Mouse (Mus musculus): Measurements from ENCODE around the gene Zfp263. TPM values are rescaled to one million over a fixed set of nuclear protein-coding genes. Genes with fewer than 3 reads are reported as not detected.
A peak's percentile ranks its signal among the peaks of the same experiment; 100 is the strongest.

Gene Zfp263
- 40.6 and 47.5 TPM in 2 replicates for polyA plus RNA-seq (2015; fragmentation: Nextera tagmentation; extraction: Ambion mirVana)

DNA sequence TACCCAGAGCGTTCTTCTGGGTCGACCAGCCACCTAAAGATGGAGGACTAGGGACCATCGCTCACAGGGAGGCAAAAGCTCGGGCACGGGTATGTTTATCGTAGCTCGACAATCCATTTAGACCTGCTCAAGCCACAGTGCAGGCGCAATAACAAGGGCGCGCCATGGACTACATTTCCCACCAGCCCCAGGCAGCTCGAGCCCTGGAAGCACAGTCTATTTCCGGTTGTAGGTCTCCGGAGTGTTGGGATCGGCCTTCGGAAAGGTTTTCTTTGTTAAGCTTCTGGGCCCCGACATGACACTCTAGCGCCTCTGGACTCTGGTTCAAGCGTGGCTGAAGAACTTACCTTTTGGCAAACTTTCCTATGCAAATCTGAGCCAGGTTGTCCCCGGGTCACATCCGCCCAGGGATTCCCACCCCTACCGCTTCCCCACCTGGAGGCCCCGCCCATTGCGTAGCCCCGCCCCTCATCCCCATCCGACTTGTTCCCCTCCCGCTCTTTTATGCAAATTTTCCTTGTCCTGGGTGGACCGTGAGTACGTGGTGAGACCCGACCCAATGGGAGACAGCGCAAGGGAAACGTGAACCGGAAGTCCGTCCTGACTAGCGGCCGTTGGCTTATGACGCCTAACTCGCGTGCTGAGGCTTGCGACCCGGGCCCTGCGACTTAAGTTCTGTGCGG, at the start of gene Zfp263:
Gene Zfp263 (plus strand): TSS at position 591 of the 683 bp plus-strand sequence.
- H3K27me3 ChIP-seq (replicated peaks; ENCODE audit: control insufficient read depth, insufficient read depth, low read length): no peaks in the 10 kb centered on the region
- H3K9me3 ChIP-seq (ENCODE audit: control insufficient read depth, low read length): peaks cover 3% of the 10 kb centered on the region
- peaks cover 21% of the 10 kb centered on the region for H3K4me1 ChIP-seq (ENCODE audit: control insufficient read depth, insufficient read depth, low read depth, low read length)
- under 1% methylated on average over 42 of the region's 42 CpGs for WGBS
- H3K4me2 ChIP-seq (ENCODE audit: low read length): peak within 1 kb of the TSS; percentile 99
- H3K36me3 ChIP-seq (ENCODE audit: control insufficient read depth, insufficient read depth, low read length): peaks cover 23% of the 10 kb centered on the region
- H3K9ac ChIP-seq (ENCODE audit: low read depth, low read length): peak within 1 kb of the TSS; percentile 90
- peak; percentile 98 for ATAC-seq
- H3K4me3 ChIP-seq (ENCODE audit: low read length): peak within 1 kb of the TSS; percentile 77
- peak within 1 kb of the TSS; percentile 95 for H3K27ac ChIP-seq (ENCODE audit: low read depth, low read length)

DNA sequence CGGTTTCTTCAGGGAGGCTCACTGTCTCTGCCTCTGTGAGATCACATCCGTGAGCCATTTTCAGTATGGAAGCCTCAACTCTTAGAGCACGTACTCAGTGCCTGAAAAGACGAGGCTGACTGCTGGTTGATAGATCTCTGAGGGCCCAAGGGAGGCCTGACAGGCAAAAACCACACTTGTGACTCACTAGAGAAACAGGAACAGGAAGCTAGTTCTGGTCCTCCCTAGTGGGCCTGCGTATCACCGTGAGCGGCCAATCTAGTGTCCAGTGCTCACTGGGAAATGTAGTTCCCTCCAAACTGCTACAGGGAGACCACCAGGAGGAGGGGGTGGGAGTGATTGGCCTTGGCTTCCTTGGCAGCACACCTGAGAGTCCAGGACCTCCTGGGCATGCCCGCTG, 44.6 kb upstream of the Zfp263 start:
- Histone ChIP-seq H3K27me3 (replicated peaks; ENCODE audit: control insufficient read depth, insufficient read depth, low read length) (no peaks in the 10 kb centered on the region), H3K4me3 (ENCODE audit: low read length) (no peak overlapping the region), H3K36me3 (ENCODE audit: control insufficient read depth, insufficient read depth, low read length) (no peaks in the 10 kb centered on the region), H3K27ac (ENCODE audit: low read depth, low read length) (no peak overlapping the region), H3K9me3 (ENCODE audit: control insufficient read depth, low read length) (no peaks in the 10 kb centered on the region), H3K4me1 (ENCODE audit: control insufficient read depth, insufficient read depth, low read depth, low read length) (no peaks in the 10 kb centered on the region), H3K4me2 (ENCODE audit: low read length) (no peak overlapping the region), H3K9ac (ENCODE audit: low read depth, low read length) (no peak overlapping the region)
- no peak for ATAC-seq
- WGBS: 90% methylated on average over 8 of the region's 8 CpGs

DNA sequence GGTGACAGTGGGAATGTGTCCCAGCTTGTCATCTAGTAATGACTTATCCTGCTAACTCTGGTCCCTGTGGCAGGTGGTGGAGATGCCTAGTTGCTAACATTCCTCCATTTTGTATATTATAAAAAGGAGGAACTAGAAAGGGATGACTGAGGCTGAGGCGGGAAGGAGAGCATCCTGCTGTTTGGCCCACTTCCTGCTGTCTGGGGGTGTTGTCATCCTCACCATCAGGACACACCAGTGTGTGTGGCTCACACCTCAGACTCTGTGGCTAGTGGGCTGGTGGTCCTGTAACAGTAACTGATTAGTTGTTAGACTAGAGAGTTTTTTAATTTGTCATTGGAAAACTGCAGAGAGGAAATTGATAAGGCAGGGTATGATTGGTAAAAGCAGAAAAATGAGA, 43.0 kb upstream of the Zfp263 start:
- Histone ChIP-seq H3K36me3 (ENCODE audit: control insufficient read depth, insufficient read depth, low read length) (no peaks in the 10 kb centered on the region), H3K4me2 (ENCODE audit: low read length) (no peak overlapping the region), H3K27me3 (replicated peaks; ENCODE audit: control insufficient read depth, insufficient read depth, low read length) (no peaks in the 10 kb centered on the region), H3K9ac (ENCODE audit: low read depth, low read length) (no peak overlapping the region), H3K4me3 (ENCODE audit: low read length) (no peak overlapping the region), H3K27ac (ENCODE audit: low read depth, low read length) (no peak overlapping the region), H3K9me3 (ENCODE audit: control insufficient read depth, low read length) (no peaks in the 10 kb centered on the region), H3K4me1 (ENCODE audit: control insufficient read depth, insufficient read depth, low read depth, low read length) (no peaks in the 10 kb centered on the region)
- no peak for ATAC-seq
- WGBS: 88% methylated on average over 1 of the region's 1 CpGs

DNA sequence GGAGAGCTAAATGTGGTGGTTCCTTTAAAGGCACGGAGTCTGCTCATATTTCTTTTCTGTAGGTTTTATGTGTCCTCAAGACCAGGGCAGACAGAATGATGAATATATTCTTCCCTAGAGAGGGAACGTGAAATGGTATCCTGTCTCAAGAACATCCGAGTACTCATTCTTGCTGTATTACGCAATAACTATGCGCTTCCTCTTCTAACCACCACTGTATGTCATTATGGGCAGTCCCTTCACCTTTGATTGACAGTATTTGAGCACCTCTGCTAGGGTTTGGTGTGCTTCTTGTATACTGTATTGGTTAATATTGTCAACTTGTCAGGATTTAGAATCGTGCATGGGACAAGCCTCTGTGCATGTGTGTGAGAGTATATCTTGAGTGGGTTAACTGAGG, 37.2 kb upstream of the Zfp263 start:
- H3K9me3 ChIP-seq (ENCODE audit: control insufficient read depth, low read length): no peaks in the 10 kb centered on the region
- H3K4me3 ChIP-seq (ENCODE audit: low read length): no peak overlapping the region
- 90% methylated on average over 6 of the region's 6 CpGs for WGBS
- no peak overlapping the region for H3K27ac ChIP-seq (ENCODE audit: low read depth, low read length)
- H3K4me1 ChIP-seq (ENCODE audit: control insufficient read depth, insufficient read depth, low read depth, low read length): no peaks in the 10 kb centered on the region
- H3K36me3 ChIP-seq (ENCODE audit: control insufficient read depth, insufficient read depth, low read length): no peaks in the 10 kb centered on the region
- no peaks in the 10 kb centered on the region for H3K27me3 ChIP-seq (replicated peaks; ENCODE audit: control insufficient read depth, insufficient read depth, low read length)
- H3K9ac ChIP-seq (ENCODE audit: low read depth, low read length): no peak overlapping the region
- H3K4me2 ChIP-seq (ENCODE audit: low read length): no peak overlapping the region
- ATAC-seq: no peak

DNA sequence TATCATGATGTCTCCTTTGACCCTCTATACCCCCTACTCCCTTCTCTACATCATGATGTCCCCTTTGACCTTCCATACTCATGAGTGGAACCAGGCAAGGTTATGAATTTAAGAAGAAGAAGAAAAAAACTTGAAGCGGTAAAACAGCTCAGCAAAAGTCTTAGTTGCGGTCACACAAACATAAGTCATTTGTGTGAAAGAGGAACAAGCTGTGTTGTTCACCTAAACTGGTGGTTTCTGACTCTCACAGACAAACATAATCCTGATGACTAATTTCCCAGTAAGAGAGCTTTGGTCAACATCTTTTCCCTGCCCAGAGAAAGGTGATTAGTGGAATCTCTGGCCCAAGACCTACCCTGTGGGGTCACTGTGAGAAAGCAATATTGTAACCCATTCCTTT, 29.2 kb upstream of the Zfp263 start:
- Histone ChIP-seq H3K9ac (ENCODE audit: low read depth, low read length) (no peak overlapping the region), H3K27me3 (replicated peaks; ENCODE audit: control insufficient read depth, insufficient read depth, low read length) (no peaks in the 10 kb centered on the region), H3K36me3 (ENCODE audit: control insufficient read depth, insufficient read depth, low read length) (no peaks in the 10 kb centered on the region), H3K4me1 (ENCODE audit: control insufficient read depth, insufficient read depth, low read depth, low read length) (no peaks in the 10 kb centered on the region), H3K4me3 (ENCODE audit: low read length) (no peak overlapping the region), H3K27ac (ENCODE audit: low read depth, low read length) (no peak overlapping the region), H3K9me3 (ENCODE audit: control insufficient read depth, low read length) (0 out of 2 replicates have a peak, but pooled peaks cover 2% of the 10 kb centered on the region), H3K4me2 (ENCODE audit: low read length) (no peak overlapping the region)
- ATAC-seq: no peak
- WGBS: 99% methylated on average over 2 of the region's 2 CpGs

DNA sequence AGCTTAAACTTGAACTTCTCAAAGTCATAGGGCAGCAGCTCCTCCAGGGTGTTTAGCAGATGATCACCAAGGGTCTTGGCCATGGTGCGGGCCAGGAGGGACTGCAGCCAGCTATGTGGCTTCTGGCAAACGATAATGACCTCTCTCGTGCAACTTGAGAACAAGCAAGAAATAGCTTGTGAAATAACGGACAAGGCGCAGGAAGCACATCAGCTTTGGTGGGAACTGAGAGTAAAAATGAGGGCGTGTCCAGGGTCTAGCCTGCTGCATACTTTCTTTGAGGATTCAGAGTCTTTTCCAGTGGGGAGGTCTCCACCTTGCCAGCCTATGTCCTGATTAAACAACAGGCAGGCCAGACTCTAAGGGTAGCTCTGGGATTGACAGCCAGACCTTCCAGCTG, 25.9 kb upstream of the Zfp263 start, which contains the start of gene Mefv:
Gene Mefv (minus strand): TSS at position 118 of the 400 bp plus-strand sequence.
- no peak within 1 kb of the TSS for H3K4me2 ChIP-seq (ENCODE audit: low read length)
- 89% methylated on average over 6 of the region's 6 CpGs for WGBS
- 0 out of 2 replicates have a peak, but pooled peaks cover 2% of the 10 kb centered on the region for H3K9me3 ChIP-seq (ENCODE audit: control insufficient read depth, low read length)
- H3K9ac ChIP-seq (ENCODE audit: low read depth, low read length): no peak within 1 kb of the TSS
- H3K27ac ChIP-seq (ENCODE audit: low read depth, low read length): no peak within 1 kb of the TSS
- H3K4me1 ChIP-seq (ENCODE audit: control insufficient read depth, insufficient read depth, low read depth, low read length): no peaks in the 10 kb centered on the region
- H3K27me3 ChIP-seq (replicated peaks; ENCODE audit: control insufficient read depth, insufficient read depth, low read length): no peaks in the 10 kb centered on the region
- no peak for ATAC-seq
- H3K4me3 ChIP-seq (ENCODE audit: low read length): no peak within 1 kb of the TSS
- H3K36me3 ChIP-seq (ENCODE audit: control insufficient read depth, insufficient read depth, low read length): no peaks in the 10 kb centered on the region

DNA sequence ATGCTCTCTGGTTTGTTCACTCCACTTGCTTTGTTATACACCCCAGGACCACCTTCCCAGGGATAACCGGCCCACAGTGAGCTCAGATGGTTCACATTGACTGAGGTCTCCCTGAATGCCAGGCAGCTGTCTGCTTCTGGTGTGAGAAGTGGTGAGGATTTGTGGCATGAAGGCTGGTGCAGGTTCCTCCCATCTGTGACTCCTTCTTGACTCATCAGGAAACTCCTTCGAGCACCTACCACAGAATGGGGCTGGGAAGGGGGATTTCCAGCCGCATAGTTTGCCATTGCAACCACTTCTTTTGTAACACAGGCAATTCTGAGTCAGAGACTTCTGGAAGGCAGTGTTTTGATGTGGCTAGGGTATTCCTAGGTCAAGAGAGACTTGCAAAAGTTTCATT, 20.7 kb upstream of the Zfp263 start:
- 80% methylated on average over 3 of the region's 3 CpGs for WGBS

DNA sequence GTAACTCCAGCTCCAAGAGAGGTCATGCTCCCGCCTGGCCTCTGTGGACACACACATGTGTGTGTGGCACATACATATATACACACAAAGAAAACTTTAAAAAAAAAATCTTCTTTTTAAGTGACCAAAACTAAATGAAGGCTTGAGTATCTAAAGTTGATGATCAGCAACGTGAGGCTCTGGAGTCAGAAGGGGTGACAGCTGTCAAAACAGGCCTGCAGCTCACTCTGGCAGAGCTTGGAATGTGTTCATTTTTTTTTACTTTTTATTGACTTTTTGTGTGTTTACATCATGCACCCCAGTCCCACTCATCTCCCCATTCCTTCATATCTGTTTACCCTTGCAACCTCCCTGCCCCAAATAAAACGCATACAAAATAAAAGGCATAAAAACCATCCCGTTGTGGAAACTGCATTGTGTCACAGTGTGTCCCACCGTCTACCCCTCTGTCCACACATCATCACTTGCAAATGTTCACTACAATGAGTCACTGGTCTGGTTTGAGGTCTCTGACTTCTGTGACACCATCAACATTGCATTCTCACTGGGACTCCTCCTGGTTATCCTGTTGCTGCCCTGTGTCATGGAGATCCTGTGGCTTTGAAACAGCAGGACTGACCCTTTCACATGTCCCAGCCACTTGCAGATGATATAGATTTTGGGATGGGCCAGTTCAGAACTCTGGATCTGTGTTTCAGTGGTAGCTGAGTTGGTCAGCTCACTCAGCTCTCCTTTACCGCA, 15.7 kb upstream of the Zfp263 start:
- H3K4me3 ChIP-seq (ENCODE audit: low read length): no peak overlapping the region
- no peak overlapping the region for H3K27ac ChIP-seq (ENCODE audit: low read depth, low read length)
- H3K27me3 ChIP-seq (replicated peaks; ENCODE audit: control insufficient read depth, insufficient read depth, low read length): no peaks in the 10 kb centered on the region
- no peaks in the 10 kb centered on the region for H3K4me1 ChIP-seq (ENCODE audit: control insufficient read depth, insufficient read depth, low read depth, low read length)
- no peak for ATAC-seq
- H3K9me3 ChIP-seq (ENCODE audit: control insufficient read depth, low read length): no peaks in the 10 kb centered on the region
- no peak overlapping the region for H3K9ac ChIP-seq (ENCODE audit: low read depth, low read length)
- 86% methylated on average over 6 of the region's 6 CpGs for WGBS
- no peak overlapping the region for H3K4me2 ChIP-seq (ENCODE audit: low read length)
- no peaks in the 10 kb centered on the region for H3K36me3 ChIP-seq (ENCODE audit: control insufficient read depth, insufficient read depth, low read length)

More for the DNA sequence above, 20.7 kb upstream of the Zfp263 start:
- H3K4me1 ChIP-seq (ENCODE audit: control insufficient read depth, insufficient read depth, low read depth, low read length): no peaks in the 10 kb centered on the region
- no peak for ATAC-seq
- H3K9me3 ChIP-seq (ENCODE audit: control insufficient read depth, low read length): no peaks in the 10 kb centered on the region
- no peak overlapping the region for H3K4me2 ChIP-seq (ENCODE audit: low read length)
- no peak overlapping the region for H3K9ac ChIP-seq (ENCODE audit: low read depth, low read length)
- no peaks in the 10 kb centered on the region for H3K36me3 ChIP-seq (ENCODE audit: control insufficient read depth, insufficient read depth, low read length)
- H3K27me3 ChIP-seq (replicated peaks; ENCODE audit: control insufficient read depth, insufficient read depth, low read length): no peaks in the 10 kb centered on the region
- H3K4me3 ChIP-seq (ENCODE audit: low read length): no peak overlapping the region
- H3K27ac ChIP-seq (ENCODE audit: low read depth, low read length): no peak overlapping the region

DNA sequence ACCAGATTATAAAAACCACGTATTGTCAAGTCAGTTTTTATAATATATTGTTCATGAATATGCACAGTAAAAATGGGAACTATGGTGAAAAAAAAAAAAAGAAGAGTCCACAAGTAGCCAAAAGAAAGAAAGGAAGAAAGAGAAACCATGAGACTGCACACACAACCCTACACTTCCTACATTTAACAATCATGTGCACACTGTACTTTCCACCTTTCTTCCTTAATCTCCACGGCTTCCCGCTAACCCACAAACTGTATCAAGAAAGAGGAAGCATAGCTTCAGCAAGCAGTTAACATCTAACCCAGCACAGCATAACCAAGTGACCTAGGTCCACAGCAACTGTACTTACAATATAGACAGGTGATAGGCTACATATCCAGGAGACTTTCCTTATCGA, 11.3 kb upstream of the Zfp263 start:
- no peak overlapping the region for H3K4me3 ChIP-seq (ENCODE audit: low read length)
- no peaks in the 10 kb centered on the region for H3K9me3 ChIP-seq (ENCODE audit: control insufficient read depth, low read length)
- WGBS: 86% methylated on average over 4 of the region's 4 CpGs
- no peaks in the 10 kb centered on the region for H3K4me1 ChIP-seq (ENCODE audit: control insufficient read depth, insufficient read depth, low read depth, low read length)
- H3K27me3 ChIP-seq (replicated peaks; ENCODE audit: control insufficient read depth, insufficient read depth, low read length): no peaks in the 10 kb centered on the region; the same call in 1 of the 2 replicates
- H3K36me3 ChIP-seq (ENCODE audit: control insufficient read depth, insufficient read depth, low read length): no peaks in the 10 kb centered on the region
- H3K27ac ChIP-seq (ENCODE audit: low read depth, low read length): no peak overlapping the region
- no peak for ATAC-seq
- H3K4me2 ChIP-seq (ENCODE audit: low read length): no peak overlapping the region
- no peak overlapping the region for H3K9ac ChIP-seq (ENCODE audit: low read depth, low read length)

Data from hindbrain, embryonic 16.5 days (tissue).